Mouse (Mus musculus) cerebral cortex, adult 2 months (tissue): ENCODE measurements around the gene 4933406M09Rik.

Source experiments
- WGBS: fragments of 180-500 bp; shearing (Covaris S2); methylation state at CpG from one replicate; pipeline ENCODE4 v1.1.7; 2018; 5-methylcytosine and 5-hydroxymethylcytosine counted together

Gene 4933406M09Rik

GRCm38 (mm10) chr1:134381051-134381450, 4.7 kb upstream of the 4933406M09Rik start:
- WGBS: 92% methylated on average over 2 of the region's 2 CpGs

DNA sequence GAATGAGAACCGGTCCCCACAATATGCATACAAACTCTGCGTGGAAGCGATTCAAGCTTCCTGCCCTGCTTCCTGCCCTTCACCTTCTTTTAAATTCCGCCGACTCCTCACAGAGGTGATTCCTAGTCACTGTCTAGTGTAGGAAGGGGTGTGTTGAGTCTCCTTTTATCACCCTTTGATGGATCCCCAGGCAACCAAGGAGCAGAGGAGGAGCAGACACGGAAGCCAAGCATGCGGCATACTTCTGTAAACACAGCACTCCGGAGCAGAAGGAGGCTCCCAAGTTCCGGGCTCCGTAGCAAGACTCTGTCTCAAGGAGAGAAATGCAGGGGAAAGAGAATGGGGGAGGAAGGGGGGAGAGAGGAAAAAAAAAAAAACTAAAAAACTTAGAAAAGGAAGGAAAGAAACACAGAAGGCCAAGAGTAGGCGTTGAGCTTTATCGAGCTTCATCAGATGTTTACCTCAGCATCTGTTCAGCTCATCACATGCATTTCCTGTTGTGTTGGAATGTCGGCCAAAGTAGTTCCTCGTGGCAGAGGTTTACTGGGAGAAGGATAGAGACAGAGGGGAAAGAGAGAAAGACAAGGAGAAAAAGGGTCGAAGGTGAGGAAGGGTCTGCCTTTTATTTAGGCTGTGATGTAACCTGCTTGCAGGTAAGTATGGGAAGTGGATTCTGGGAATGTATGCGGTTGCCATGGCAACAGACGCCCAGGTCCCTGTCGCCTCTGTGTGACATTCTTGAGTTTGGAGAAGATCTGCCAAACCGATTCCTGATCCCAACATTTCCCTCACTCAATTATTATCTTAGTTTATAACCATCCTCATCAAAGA, 3.7 kb upstream of the 4933406M09Rik start:
- 10% methylated on average over 19 of the region's 19 CpGs for WGBS

DNA sequence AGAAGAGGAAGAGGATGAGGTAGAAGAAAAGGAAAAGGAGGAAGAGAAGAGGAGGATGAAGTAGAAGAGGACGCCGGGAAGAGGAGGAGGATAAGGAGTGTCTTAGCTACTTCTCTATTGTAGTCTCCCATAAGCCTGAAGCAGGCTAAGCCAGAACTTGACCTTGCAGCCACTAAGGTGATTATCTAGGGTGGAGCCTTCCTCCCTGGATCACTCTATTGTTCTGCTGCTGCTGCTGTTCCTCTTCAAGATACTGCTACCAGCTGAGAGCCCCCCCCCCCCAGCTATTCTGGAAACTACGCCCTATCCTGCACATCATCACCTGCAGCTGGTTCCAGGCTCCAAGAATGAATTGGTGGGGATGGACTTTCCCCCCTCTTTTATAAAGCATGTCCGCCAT, 1.2 kb upstream of the 4933406M09Rik start:
- 82% methylated on average over 4 of the region's 4 CpGs for WGBS

DNA sequence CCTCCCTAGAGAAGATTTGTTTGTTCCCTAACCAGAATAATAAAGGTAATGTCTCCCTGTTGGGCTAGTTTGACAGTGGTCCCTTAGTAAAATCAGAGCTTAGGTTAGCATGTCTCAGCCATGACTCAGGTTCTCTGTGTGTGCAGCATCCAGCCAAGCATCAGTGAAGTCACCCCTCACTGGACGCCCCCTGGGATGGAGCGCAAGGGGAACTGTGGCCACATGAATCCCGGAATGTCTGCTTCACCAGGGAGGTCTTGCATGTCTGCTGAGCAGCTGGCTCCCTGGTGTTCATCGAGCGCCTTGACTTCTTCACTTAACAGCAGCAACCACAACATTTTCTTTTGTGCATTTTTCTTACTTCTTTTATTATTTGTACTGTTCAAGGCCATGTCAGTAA, 8.1 kb downstream of the 4933406M09Rik start:
- 75% methylated on average over 5 of the region's 5 CpGs for WGBS

GRCm38 (mm10) chr1:134398210-134398609, 12.5 kb downstream of the 4933406M09Rik start:
- WGBS: 89% methylated on average over 12 of the region's 12 CpGs

- WGBS: 61% methylated on average over 5 of the region's 5 CpGs
Measured at GRCm38 (mm10) chr1:134399735-134400134, 14.0 kb downstream of the 4933406M09Rik start.

GRCm38 (mm10) chr1:134405509-134406413, 20.0 kb downstream of the 4933406M09Rik start, which contains the start of gene Cyb5r1:
Gene Cyb5r1 (plus strand): TSS chr1:134405559.
- WGBS: under 1% methylated on average over 43 of the region's 43 CpGs

DNA sequence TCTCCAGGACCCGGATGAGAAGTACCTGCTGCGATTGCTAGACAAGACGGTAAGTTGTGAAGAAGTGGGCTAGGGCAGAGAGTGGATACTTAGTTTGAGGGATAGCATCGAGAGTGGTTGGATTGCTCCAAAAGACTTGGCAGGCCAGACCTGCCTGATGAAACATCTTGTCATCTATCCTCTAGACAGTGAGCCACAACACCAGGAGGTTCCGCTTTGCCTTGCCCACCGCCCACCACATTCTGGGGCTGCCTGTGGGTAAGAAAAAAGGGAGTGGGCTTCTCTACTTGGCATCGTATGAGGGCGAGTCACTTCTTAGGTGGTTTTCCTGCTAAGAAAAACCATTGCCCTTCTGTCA, 20.7 kb downstream of the 4933406M09Rik start:
- WGBS: 33% methylated on average over 8 of the region's 8 CpGs

GRCm38 (mm10) chr1:134408080-134408479, 22.3 kb downstream of the 4933406M09Rik start:
- 92% methylated on average over 8 of the region's 8 CpGs for WGBS

DNA sequence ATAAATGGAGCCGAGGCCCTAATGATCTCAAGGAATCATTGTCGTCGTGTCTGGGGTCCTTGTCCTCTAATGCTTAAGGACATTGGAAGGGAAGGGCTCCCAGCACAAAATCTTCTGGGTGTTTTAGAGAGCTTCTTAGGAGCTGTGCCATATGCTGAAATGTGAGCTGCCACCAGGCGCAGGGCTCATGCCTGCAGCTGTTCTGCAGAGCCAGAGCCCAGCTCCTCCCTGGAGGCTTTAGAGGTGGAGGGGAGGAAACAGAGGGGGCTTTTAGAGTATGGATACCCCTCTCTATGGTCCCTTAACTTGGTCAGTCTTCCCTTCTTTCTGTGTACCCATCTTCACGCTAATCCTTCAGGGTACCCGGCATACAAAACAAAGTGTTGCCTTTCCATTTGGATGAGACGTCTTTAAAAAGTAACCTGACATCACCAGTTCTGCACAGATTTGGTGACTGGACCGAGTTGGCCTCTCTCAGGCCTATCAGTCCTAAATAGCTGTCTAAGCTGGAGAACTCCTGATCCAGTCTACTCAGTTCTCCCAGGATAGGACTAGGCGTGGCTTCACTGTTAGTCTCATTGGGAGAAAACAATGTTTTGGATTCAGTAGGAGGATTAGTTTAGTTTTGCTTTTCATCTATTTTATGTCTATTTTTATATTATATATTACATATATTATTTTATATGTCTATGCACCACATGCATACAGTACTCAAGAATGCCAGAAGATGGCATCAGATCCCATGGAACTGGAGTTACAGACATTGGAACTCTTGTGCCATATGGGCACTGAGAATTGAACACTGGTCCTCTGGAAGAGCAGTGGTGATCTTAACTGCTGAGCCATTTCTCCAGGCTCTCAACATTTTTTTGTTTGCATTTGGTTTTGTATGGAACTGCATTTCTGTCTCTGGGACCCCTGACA, 26.2 kb downstream of the 4933406M09Rik start:
- 91% methylated on average over 9 of the region's 9 CpGs for WGBS

GRCm38 (mm10) chr1:134414038-134414437, 28.3 kb downstream of the 4933406M09Rik start:
- 54% methylated on average over 2 of the region's 2 CpGs for WGBS

GRCm38 (mm10) chr1:134414501-134415167, 28.9 kb downstream of the 4933406M09Rik start:
- 7% methylated on average over 11 of the region's 11 CpGs for WGBS

DNA sequence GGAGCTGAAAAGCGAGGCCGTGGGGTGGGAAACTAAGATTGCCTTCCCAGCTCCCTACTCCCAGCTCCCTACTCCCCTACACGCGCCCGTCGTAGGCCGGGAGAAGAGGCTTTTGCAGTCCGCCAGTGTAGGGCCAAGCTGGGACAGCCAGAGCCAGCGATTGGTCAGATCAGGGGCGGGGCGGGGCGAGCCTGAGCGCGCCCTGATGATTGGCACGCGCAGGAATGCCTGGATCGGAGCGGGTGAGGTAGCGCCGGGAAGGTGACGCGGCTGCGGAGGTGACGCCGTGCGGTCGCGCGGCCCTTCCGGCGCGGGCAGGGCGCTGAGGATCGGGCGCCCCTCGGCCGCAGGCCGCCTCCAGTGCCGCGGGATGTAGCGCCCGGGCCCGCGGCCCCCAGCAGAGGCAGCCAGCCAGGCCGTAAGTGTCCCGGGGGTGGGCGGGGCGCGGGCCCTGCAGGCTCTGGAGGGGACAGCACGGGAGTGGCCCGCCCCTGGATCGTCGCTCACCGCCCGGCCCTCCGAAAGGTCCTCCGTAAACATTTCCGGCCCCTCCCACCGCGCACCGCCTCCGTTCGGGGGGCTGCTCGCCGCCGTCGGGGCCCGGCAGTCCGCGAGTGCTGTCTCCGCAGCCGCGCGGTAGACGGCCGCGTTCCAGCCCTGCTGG, 29.6 kb downstream of the 4933406M09Rik start, which contains the start of gene Adipor1:
TSS of gene Adipor1 (plus strand) at position 211 of the 664 bp plus-strand sequence.
- 1% methylated on average over 71 of the region's 77 CpGs for WGBS

- WGBS: 50% methylated on average over 2 of the region's 2 CpGs
Measured at GRCm38 (mm10) chr1:134418414-134418975, 32.8 kb downstream of the 4933406M09Rik start.

GRCm38 (mm10) chr1:134419176-134419575, 33.4 kb downstream of the 4933406M09Rik start:
- WGBS: 44% methylated on average over 1 of the region's 1 CpGs

GRCm38 (mm10) chr1:134419751-134420458, 34.2 kb downstream of the 4933406M09Rik start:
- 38% methylated on average over 5 of the region's 5 CpGs for WGBS

GRCm38 (mm10) chr1:134423911-134424310, 38.2 kb downstream of the 4933406M09Rik start:
- WGBS: 71% methylated on average over 10 of the region's 10 CpGs

- WGBS: 79% methylated on average over 5 of the region's 5 CpGs
Measured at GRCm38 (mm10) chr1:134426289-134426688, 40.5 kb downstream of the 4933406M09Rik start.

GRCm38 (mm10) chr1:134433002-134433401, 47.3 kb downstream of the 4933406M09Rik start:
- WGBS: 92% methylated on average over 10 of the region's 10 CpGs
